9 mouse cellular contexts compared by ENCODE assay signal in the genomic region with DNA sequence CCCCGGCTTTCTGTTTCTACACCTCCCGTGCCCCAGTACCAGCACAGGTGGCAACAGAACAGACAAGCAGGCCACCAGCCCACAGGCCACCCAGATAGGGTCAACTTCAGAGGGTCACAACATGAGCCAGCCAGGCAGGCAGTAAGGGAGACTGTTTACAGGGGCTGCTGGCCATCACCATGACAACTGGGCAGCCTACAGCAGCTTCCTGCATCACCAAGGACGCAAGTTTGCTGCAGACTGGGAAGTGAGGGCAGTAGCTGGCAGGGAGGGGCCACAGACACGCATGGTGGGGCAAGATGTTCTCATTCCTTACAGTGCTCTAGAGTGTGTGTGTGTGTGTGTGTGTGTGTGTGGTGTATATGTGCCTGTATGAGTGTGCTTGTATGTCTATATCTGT. TPM values are rescaled to one million over a fixed set of nuclear protein-coding genes. Genes with fewer than 3 reads are reported as not detected.
DNase-seq lines count a peak whose midpoint lies in the region; ATAC-seq and TF ChIP-seq lines count a peak whose summit lies in the region.
"Had no signal": no experiment of that assay in that cellular context is flagged by ENCODE, and none has a peak within 500 bp of the region (broad histone marks: within the 10 kb centered on the region; RNA-seq: fewer than 3 reads in every experiment).

No protein-coding gene starts in this region.

- no peaks in the 10 kb centered on the region for H3K36me3 ChIP-seq in lung, embryonic 15.5 days
- no peaks in the 10 kb centered on the region for H3K36me3 ChIP-seq in embryonic facial prominence, embryonic 11.5 days (replicated peaks; ENCODE audit: control insufficient read depth, insufficient read depth, low read depth, low read length)

- peaks cover 23% of the 10 kb centered on the region for H3K4me1 ChIP-seq in lung, embryonic 15.5 days
- H3K4me1 ChIP-seq in lung, adult 2 months (ENCODE audit: control insufficient read depth, insufficient read depth, low read length), result peaks cover 7% of the 10 kb centered on the region; the same call in 1 of the 2 replicates
- H3K4me1 ChIP-seq in embryonic facial prominence, embryonic 11.5 days (ENCODE audit: control insufficient read depth, insufficient read depth, low read length), result peaks cover 4% of the 10 kb centered on the region; the same call in 1 of the 2 replicates

- no peaks in the 10 kb centered on the region for H3K27me3 ChIP-seq in lung, embryonic 15.5 days
- no peaks in the 10 kb centered on the region for H3K27me3 ChIP-seq in embryonic facial prominence, embryonic 11.5 days (ENCODE audit: control insufficient read depth, insufficient read depth, low read length)

- TF ChIP-seq CTCF in lung, adult 2 months (IDR thresholded peaks at IDR 0.05; ENCODE audit: insufficient read depth, low read length), result no peak

- no peaks in the 10 kb centered on the region for H3K9me3 ChIP-seq in lung, embryonic 15.5 days
- H3K9me3 ChIP-seq in embryonic facial prominence, embryonic 11.5 days (replicated peaks; ENCODE audit: control insufficient read depth, low read length), result no peaks in the 10 kb centered on the region

- DNase-seq in lung, adult 2 months, result no peak
- peak; percentile 58 for DNase-seq in embryonic facial prominence, embryonic 11.5 days (ENCODE audit: low spot score)
- DNase-seq in lung, postnatal 4 days, result peak; percentile 40 to 68
- peak; percentile 48 to 53 for DNase-seq in spleen, adult 18-20 months
- DNase-seq in c-Kit-positive CD71-positive TER-119-positive erythroid progenitor cells, embryonic 14.5 days (ENCODE audit: low spot score), result no peak
- DNase-seq in thymus, postnatal 25 days, result no peak
- DNase-seq in thymus, adult 18-20 months, result no peak

- 12% methylated on average over 4 of the region's 4 CpGs for WGBS in lung, embryonic 15.5 days
- WGBS in lung, adult 2 months, result 12% methylated on average over 4 of the region's 4 CpGs
- 15% methylated on average over 4 of the region's 4 CpGs for WGBS in embryonic facial prominence, embryonic 11.5 days

- H3K27ac ChIP-seq in lung, embryonic 15.5 days, result no peak overlapping the region
- H3K27ac ChIP-seq in embryonic facial prominence, embryonic 11.5 days (replicated peaks; ENCODE audit: low read depth, low read length), result no peak overlapping the region

- H3K4me3 ChIP-seq in lung, embryonic 15.5 days, result no peak overlapping the region
- no peak overlapping the region for H3K4me3 ChIP-seq in lung, adult 2 months (replicated peaks; ENCODE audit: extremely low read depth, low read depth, low read length)
- H3K4me3 ChIP-seq in embryonic facial prominence, embryonic 11.5 days (ENCODE audit: low read depth, low read length), result no peak overlapping the region
- H3K4me3 ChIP-seq: myocyte had no signal

- ATAC-seq in lung, embryonic 15.5 days (ENCODE audit: borderline replicate concordance, extremely low read depth, low FRiP score, low TSS enrichment), result peak; percentile 48; the same call in 1 of the 2 replicates
- ATAC-seq in embryonic facial prominence, embryonic 11.5 days (replicated peaks; ENCODE audit: insufficient number of reproducible peaks, low FRiP score, low TSS enrichment, low read depth), result no peak

- H3K9ac ChIP-seq in lung, embryonic 15.5 days, result no peak overlapping the region
- no peak overlapping the region for H3K9ac ChIP-seq in embryonic facial prominence, embryonic 11.5 days (replicated peaks; ENCODE audit: low read length)

- no peak overlapping the region for H3K4me2 ChIP-seq in lung, embryonic 15.5 days
- no peak overlapping the region for H3K4me2 ChIP-seq in embryonic facial prominence, embryonic 11.5 days (ENCODE audit: low read depth, low read length)

- TF ChIP-seq POLR2A in lung, adult 2 months (IDR thresholded peaks at IDR 0.05; ENCODE audit: borderline replicate concordance, extremely low read depth, low read depth, low read length), result no peak

RNA-seq across cellular contexts. Expression of gene Znfx1, which starts 18.8 kb away (rescaled TPM):
- polyA plus RNA-seq in lung, embryonic 15.5 days (2015; fragmentation: Nextera tagmentation; extraction: Ambion mirVana), result 6.8 and 7.6 TPM in 2 replicates
- polyA plus RNA-seq in lung, adult 2 months (2012; rRNA removed), result 39.4 and 46.6 TPM in 2 replicates
- polyA plus RNA-seq in embryonic facial prominence, embryonic 11.5 days (2014; fragmentation: Nextera tagmentation; extraction: Ambion mirVana), result 4.2 and 4.3 TPM in 2 replicates

Comparison
In these comparisons a context has a peak if more than half of its experiments do, and no peak if none do; other contexts are left out.
1. DNase-seq: peak in embryonic facial prominence, embryonic 11.5 days (single experiment), lung, postnatal 4 days (2 of 2) and spleen, adult 18-20 months (2 of 2); none in lung, adult 2 months (single experiment), c-Kit-positive CD71-positive TER-119-positive erythroid progenitor cells, embryonic 14.5 days (single experiment), thymus, postnatal 25 days (single experiment) and thymus, adult 18-20 months (0 of 2).